Mouse (Mus musculus): ENCODE measurements around the gene Wdfy1. TPM values are rescaled to one million over a fixed set of nuclear protein-coding genes. Genes with fewer than 3 reads are reported as not detected.

Wdfy1 gene
- 10 to 100 TPM; 49.9 to 67.8 (median 54.9) TPM for total RNA-seq (2022)

DNA sequence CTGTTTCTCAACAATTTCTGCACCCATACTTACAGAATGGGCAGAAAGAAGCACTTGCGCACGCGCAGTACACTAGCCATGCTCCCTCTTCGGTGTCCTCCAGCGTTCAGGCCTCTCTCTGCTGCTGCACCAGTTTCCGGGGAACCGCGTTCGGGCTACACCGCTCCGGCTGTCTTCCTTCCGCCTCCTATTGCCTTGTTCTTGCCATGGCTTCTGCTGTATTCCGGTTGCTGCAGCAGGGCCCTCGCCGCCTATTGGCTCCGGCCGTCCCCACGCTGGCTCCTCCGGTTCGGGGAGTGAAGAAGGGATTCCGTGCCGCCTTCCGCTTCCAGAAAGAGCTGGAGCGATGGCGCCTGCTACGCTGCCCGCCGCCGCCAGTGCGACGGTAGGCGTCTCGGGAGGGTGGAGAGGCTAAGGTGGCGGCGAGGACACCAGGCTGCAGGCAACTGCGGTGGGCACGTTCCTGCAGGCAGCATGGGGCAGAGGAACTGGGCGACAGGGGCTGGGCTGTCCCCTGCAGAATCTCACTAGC, at the start of gene Wdfy1, which contains the start of gene Mrpl44:
TSS of gene Wdfy1 (minus strand) at position 217 of the 532 bp plus-strand sequence.
TSS of gene Mrpl44 (plus strand) at position 92 of the 532 bp plus-strand sequence.
- DNase-seq, result peak; percentile 94

- DNase-seq, result no peak
These were observed 48.1 kb upstream of the Wdfy1 start for GRCm38 (mm10) chr1:79823951-79824633.

DNA sequence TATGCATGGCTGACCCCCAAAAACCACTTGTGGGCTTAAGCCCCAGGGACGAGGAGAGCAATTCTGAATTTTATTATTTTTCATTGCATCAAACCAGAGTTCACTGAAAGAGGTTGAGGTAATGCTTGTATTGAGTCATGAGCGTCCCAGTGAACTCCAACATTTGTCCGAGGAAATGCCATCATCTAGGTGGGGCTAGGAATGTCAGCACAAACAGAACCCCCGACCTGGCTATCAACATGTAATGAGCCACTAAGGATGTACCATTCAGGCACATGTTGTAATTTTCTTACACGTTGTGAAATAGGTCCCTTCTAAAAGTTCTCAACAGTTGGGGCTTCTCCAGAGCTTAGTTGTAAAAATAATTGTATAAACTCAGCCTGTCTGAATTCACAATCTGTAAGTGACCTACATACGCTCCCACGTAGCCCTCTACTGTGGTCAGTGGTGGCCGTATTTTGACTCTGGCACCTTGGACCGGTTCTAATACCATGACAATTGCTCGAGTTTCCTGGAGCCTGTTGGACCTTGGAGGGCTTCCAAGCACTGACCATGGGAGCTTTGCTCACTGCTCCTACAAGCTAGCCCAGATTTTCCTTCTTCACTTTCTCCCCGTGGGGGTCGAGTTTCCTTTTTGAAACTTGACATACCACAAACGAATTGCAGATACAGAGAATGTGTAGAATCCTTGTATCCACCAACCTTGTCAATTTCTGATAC, 47.0 kb upstream of the Wdfy1 start:
- peak; percentile 25 for DNase-seq

GRCm38 (mm10) chr1:79819296-79819879, 43.4 kb upstream of the Wdfy1 start:
- no peak for DNase-seq

DNA sequence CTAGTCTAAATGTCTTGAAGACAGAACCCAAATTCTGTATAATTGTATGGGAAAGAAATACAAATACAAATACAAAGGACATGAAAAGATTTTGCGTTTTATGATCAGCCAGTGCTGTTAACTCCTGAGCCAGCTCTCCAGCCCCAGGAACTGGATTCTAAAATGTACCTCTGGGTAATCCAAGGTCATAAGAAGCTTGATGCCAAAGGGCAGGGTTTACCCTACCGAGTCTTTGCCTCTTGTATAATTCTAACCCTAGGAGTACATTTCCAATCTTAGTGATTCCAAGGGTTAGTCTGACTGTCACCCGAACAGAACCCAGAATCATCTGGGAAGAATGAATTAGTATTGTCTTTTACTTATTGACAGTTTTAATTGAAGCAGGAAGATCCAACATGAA, 39.5 kb upstream of the Wdfy1 start:
- DNase-seq, result no peak

DNA sequence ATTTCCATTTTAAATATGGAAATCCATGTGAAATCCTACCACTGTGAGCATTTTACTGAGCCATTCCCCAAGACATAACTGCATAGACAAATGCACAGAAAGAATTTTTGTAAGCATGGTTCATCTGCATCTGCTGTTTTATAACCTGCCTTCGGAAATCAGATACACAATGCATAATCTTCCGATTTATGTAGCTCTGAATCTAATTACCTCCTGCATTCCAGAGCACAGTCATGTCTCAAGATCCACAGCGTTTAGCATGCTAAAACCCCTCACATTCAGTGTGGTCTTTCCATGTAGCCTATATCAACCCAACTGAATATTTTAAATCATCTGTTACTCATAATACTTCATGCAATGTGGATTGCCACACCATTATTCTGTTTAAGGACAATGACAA, 33.5 kb upstream of the Wdfy1 start:
- no peak for DNase-seq

GRCm38 (mm10) chr1:79806865-79807264, 30.9 kb upstream of the Wdfy1 start:
- DNase-seq, result no peak

- no peak for DNase-seq
These were observed 27.7 kb upstream of the Wdfy1 start for GRCm38 (mm10) chr1:79803614-79804013.

DNA sequence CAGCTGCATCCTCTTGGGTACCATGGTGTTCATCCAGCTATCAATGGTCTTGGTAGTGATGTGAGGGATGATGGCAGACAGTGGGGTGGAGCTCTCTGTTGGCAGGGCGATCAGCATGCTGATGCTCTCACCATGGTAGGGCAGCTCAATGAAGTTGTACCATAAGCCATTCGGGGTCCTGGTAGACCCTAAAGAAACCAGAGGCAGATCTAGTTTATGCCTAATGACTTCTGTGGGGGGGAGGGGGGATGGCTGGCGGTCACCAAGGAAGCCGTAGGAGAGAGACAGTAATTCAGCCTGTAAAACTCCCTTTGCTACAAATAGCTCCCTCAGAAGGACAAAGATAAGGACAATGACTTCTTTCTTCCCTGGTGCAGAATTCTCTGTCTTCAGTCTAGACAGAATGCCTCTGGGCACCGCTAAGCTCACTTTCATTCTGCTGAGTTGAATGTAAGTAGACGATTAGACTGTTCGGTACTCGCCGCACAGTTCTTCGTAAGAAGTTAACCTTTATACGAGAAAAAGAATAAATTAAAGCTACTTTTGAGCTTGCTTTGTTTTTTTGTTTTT, 27.0 kb upstream of the Wdfy1 start:
- DNase-seq, result no peak

GRCm38 (mm10) chr1:79797084-79797483, 21.1 kb upstream of the Wdfy1 start:
- no peak for DNase-seq

- no peak for DNase-seq
These were observed 10.5 kb upstream of the Wdfy1 start for GRCm38 (mm10) chr1:79786267-79786927.

DNA sequence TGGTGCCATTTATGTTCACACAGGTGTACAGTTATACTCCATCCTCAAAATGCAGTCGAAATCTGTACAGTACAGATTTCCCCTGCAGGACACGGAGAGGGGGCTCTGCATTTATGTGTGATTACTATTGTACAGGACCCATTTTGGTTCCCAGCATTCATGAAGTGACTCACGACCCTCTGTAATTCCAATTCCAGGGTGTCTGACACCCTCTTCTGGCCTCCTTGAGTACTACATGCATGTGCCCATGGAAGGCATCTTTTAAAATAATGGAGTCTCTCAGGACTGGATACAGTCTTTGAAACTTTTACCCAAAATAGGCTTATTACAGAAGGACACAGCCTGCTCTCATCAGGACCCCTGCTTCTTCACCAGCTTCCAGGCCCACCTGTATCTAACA, 6.5 kb upstream of the Wdfy1 start:
- DNase-seq, result no peak

DNA sequence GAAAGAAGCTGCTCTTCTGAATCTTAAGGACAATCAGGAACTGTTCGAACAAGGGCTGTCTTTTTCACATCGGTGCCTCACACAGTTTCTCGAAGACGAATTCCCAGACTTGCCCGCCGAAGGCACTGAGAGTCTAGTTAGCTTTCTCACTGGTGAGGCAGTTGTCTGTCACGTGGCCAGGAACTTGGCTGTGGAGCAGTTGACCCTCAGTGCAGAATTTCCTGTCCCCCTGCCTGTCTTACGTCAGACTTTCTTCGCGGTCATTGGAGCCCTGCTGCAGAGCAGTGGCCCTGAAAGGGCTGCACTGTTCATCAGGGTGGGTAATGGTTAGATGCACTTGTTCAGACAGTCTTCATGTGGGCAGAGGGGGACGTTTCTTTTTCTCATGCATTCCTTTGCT, 2.1 kb upstream of the Wdfy1 start:
- no peak for DNase-seq

DNA sequence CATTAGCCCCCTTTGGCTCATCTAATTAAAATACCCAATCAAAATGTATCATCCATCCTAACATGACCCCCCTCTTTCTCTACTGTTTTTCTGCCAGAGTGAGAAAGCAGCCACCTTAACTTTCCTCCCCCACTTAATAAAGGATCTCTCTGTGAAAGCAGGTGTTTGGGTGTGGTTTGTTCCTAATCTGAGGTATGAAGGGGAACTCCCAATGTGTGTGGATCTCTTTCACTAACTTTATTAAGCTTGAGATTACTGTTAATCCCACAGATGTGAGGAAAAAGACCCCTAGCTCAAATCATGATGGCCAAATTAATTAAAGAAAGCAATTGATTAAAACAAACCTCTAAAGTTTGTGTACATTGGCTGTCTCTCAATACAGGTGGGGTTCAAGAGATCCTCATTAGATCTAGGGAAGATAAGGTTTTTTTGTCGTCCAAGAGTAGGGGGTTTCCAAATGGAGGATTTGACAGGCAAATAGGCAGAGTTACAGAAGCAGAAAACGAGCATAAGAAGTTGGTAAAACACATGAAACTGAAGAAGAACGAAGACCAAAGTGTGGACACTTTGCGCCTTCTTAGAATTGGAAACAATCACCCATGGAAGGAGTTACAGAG, 1.7 kb downstream of the Wdfy1 start:
- no peak for DNase-seq

DNA sequence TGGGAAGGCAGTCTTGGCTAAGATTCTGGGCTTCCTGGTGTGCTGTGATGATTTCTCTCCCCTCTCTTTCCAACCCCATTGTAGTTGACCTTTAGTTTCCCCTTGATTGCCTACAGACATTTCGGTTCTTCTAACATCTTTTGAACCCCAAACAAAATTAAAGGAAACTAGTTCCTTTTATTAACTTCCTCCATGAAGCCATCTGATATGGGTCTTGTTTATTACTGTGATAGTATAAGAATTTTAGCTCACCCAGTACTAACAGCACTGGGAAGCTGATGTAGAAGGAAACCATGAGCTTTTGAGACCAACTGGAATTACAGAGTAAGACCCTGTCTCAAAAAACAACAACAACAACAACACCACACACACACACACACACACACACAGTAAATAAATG, 7.7 kb downstream of the Wdfy1 start:
- DNase-seq, result no peak

DNA sequence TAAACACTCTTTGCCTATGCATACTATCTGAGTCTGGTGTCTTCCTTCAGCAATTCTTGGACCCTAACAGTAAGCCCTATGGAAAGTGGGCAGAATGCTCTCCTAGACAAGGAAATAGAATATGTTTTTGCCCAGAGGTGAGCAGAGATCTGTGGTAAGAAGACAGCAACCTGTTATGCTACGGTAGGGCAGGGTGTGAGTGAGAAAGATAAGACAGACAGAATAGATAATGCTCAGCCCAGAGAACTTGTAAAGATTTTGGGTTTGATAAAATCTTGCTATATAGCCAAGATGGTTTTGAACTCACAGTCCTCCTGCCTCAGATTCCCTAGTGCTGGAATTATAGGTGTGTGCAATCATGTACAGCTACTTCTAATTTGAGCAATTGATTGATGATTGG, 11.5 kb downstream of the Wdfy1 start:
- DNase-seq, result no peak

GRCm38 (mm10) chr1:79764031-79764430, 11.9 kb downstream of the Wdfy1 start:
- DNase-seq, result no peak

GRCm38 (mm10) chr1:79762282-79763250, 13.4 kb downstream of the Wdfy1 start:
- DNase-seq, result no peak

- no peak for DNase-seq
These were observed 14.0 kb downstream of the Wdfy1 start for GRCm38 (mm10) chr1:79761917-79762271.

DNA sequence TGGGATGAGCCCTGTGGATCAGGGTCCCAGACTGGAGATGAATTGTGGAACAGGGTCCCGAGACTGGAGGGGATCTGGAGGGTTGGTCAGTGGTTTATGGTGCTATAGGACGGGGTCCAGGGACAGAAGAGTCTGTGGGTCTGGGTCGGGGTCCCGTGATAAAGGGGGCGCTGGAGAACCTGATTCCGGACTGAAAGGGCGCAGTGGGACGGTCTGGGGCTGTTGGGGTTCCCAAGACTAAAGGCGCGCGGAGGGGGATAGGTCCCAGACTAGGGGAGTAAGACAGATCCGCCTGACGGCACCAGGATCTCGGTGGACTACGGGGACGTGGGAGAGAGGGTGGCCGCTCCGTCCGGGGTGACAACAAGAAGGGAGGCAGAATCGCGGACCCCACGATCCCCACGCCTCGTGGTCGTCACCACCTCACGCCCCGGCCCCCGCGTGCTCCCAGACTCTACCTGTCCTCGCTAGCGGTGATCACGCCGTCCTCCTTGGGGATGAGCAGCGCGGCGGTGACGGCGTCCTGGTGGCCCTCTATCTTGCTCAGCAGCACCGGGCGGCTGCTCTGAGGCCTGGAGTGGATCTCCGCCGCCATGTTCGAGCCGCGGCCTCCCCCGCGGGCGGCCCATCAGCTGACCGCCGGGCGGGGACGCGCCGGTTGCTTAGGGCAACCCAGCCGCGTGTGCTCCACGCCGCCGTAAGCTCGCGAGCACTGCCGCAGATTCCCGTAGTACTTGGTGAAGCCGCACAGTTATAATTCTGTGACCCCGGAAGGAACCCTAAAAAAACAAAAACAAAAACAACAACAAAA, 14.6 kb downstream of the Wdfy1 start:
- DNase-seq, result peak; percentile 74

All from adrenal gland, adult 8-10 months (tissue).